Mouse (Mus musculus) c-Kit-positive CD71-negative TER-119-negative erythroid progenitor cells, embryonic 14.5 days (primary cell): ENCODE measurements around the gene Samd4b.
A peak's percentile ranks its signal among the peaks of the same experiment; 100 is the strongest.

ENCODE experiments used
- DNase-seq: peaks from one replicate; pipeline ENCODE4 v3.0.0-alpha.2; 2013; ENCODE audit warnings: low read depth

The Samd4b gene

DNA sequence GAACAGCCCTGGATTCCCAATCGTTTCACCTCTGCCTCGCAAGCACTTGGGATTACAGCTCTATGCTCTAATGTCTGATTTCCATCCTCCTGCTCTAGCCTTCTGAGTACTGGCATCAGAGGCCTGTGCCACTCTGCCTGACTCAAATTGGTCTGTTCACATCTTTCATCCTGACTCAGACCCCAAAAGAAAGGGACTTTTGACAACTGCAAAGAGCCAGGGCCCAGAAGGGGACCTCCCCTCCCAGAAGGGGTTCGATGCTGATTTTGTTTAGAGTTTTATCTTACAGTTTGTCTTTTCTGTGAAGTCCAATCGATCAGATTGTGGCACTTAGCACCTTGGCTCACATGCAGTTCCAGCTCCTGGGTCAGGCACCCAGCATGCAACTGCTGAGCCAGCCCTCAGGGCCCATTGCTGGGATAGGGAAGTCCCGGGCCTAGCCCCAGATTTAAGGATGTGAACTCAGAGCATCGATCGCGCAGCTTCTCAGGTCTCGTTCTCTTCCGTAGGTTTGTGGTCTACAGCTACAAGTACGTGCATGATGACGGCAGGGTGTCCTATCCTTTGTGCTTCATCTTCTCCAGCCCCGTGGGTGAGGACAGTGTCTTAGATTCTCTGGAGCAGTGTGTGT lies 153.5 kb downstream of the Samd4b start:
- no peak for DNase-seq

DNA sequence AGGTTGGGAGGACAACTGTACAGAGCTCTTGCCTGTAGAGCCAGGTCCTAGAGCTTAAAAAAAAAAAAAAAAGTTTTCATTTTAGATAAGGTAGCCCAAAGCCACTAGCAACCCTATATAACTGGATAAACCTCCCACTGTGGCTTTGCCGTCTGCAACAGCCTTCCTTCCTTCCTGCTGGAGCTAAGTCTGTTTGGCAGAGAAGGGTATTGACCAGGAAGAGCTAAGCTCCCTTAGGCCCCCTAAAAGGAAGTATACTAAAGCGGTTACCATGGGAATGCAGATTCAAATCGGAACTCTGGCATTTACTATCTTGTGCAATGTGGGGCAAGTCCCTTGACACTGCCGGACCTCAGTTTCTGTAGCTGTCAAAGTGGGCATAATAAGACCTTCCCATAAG lies 155.3 kb downstream of the Samd4b start:
- peak; percentile 49 for DNase-seq

DNA sequence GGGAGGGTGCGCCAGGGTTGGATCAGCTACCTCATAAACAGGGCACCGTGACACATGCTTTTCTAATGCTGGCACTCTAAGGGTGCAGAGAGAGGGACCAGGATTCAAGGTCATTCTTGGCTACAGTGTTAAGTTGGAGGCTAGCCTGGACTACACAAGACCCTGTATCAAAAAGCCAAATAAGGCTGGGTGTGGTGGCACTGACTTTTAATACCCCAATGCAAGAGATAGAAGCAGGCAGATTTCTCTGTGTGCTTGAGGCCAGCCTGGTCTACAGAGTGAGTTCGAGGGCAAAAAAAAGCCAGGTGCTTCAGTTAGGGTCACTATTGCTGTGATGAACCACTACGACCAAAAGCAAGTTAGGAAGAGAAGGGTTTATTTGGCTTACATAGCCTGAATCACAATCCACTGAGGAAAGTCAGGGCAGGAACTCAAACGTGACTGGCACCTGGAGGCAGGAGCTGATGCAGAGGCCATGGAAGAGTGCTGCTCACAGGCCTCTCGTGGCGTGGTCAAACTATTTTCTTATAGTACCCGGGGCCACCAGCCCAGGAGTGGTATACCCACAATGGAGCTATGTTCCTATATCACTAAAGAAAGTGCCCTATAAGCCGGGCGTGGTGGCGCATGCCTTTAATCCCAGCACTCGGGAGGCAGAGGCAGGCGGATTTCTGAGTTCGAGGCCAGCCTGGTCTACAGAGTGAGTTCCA lies 156.0 kb downstream of the Samd4b start:
- no peak for DNase-seq

DNA sequence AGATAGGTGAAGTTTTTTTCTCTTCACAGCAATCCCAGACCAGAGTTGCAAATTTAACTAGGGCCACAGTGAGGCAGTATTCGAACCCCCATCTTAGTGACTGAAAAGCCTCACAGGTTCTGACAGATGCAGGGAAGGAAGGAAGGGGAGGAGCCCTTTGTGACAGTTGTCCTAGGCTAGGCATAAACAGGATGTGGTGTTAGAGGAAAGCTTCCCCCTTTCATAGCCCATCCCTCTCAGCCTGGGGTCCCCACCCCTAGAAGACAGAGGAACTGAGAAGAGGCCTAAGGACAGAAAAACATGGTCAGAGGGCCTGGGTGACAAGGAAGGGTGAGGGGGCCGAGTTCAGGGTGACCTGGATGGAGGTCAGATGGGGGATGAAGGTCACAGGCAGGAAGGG lies 157.2 kb downstream of the Samd4b start:
- peak; percentile 64 for DNase-seq

DNA sequence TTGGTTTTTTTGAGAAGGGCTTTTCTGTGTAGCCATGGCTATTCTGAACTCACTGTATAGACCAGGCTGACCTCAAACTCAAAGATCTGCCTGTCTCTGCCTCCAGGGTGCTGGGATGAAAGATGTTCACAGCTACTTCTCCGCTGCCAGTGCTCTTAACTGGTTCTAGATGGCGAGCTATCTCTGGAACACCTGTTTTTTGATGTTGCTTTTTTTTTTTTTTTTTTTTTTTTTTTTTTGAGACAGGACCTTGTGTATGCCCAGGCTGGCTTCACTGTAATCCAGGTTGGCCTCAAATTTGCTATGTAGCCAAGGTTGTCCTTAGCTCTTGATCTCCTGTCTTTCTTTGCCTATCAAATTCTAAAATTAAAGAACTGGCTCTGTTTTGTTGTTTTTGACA lies 159.2 kb downstream of the Samd4b start:
- no peak for DNase-seq

DNA sequence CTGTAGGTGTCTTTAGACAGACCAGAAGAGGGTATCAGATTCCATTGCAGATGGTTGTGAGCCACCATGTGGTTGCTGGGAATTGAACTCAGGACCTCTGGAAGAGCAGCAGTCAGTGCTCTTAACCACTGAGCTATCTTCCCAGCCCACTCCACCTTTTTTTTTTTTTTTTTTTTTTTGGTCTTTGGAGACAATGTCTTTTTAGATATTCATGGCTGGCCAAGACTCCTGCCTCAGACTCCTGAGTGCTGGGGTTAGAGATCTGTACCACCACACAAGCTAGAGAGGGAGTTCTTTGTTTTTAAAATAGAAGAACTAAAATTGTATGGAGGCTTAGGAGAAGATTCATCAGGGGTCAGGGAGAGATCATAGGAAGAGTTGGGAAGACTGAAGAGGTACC lies 160.0 kb downstream of the Samd4b start:
- no peak for DNase-seq

DNA sequence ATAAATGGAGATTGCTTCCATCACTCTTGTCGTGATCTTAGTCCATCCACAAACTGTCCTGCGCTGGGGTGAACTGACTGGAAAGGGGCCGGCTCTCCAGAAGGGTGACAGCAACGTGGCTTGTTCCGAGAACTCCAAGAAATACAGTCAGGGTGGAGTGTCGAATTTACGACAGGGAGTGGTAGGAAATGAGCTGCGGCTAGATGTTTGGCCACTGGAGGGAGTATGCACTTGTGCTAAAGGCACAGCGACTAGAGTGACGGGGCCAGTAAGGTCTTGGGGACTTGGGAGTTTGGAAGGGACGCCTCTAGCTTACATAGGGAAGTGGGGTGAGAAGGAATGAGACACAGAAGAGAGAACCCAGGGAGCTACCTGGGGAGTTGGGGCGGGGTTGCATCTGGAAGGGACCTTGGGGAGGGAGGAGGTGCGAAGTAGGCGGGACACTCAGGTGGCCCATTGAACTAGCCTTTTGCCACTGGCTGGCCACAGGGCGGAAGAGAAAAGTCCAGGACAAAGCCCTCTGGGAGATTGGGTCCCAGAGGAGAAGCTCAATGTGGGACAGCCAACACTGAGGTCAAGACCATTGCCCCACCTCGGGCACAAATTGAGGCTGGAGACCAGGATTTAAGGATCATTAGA lies 160.9 kb downstream of the Samd4b start, which contains the start of gene Gmfg:
Gene Gmfg, plus strand, starts transcription at position 516 of the 639 bp plus-strand sequence.
- peak; percentile 82 for DNase-seq

DNA sequence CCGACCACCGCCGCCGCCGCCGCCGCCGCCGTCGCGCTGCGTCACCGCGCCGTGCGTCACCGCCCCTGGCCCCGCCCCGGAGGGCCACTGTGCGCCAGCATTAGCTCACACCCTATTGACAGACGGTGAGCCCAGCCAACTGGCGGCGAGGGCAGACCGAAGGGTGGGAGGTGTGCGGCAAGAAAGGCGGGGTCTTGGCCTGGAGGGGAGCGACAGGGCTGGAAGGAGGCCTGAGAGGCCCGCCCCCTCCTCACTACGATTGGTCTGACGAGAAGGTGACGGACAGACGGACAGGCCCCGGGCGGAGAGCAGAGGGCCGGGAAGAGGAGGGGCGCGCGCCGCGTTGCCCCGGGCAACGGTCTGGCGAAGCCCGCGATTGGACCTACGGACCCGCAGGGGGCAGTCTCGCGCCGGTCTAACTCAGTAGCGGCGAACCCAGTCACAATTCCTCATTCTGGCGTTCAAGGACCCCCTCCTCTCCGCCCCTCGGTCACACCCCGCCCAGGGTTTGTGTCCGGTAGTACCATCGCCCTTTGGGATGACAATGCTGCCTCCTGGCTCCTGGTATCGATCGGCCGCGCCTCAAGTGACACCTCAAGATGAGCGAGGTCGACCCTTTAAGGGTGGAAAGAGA lies 161.6 kb downstream of the Samd4b start:
- DNase-seq = peak; percentile 95

DNA sequence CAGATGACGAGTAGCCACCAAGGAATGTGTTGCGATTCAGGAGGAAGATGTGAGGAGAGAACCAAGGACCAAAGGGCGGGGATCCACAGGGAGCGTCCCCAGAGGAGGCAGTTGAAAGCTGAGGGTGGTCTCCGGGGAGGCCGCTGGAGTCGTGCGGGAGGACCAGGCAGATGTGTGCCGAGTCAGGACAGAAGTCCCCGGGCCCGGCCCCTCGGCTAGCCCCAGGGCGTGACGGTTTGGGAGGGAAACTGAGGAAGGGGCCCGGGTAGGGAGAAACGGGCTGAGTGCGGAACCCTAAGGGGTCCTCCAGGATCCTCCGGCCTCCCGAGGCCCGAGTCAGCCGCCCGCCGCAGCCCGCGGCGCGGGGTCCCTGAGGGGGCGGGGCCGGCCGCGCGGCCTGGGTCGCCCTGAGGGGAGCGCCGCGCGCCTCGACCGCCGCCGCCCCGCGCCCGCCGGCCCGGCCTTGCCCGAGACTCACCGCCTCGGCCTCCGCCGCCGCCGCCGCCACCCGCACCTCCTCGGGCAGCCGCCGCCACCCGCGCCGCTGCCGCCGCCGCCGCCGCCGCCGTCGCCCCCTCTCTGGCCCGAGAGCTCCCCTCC lies 162.2 kb downstream of the Samd4b start:
- DNase-seq = no peak

DNA sequence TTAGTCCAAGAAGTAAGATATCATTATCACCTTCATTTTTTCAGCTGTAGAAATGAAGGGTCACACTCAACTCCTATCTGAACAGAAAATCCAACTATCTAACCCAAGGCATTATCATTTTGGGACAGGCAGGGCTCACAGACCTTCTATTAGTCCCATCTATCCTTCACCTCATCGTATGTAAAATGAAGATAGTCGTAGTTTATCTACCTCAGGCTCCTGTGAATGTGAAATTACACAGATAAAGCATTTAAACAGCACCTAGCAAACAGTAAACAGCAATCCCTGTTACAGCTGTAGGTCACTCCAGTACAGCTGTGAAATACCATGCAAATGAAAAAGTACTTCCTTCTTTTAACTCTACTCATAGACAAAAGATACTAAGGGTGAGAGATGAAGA lies 165.7 kb downstream of the Samd4b start:
- no peak for DNase-seq

DNA sequence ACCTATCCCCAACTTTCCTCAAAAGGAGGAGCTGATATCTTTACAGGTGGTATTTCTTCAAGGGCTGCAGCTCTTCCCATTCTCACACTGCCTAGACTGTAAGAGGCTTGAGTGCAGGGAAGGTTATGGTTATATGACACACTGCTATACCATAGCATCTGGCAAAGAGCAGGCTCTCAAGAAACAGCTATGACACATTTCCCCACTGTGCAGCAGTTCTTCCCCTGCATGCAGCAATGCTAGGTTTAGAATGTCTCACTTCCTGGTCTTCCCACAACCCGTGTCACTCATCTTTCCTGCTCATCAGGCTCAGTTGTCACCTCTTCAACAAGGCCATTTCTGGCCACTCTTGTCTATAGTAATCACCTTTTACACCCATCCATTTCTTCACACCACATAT lies 167.4 kb downstream of the Samd4b start:
- DNase-seq = no peak

DNA sequence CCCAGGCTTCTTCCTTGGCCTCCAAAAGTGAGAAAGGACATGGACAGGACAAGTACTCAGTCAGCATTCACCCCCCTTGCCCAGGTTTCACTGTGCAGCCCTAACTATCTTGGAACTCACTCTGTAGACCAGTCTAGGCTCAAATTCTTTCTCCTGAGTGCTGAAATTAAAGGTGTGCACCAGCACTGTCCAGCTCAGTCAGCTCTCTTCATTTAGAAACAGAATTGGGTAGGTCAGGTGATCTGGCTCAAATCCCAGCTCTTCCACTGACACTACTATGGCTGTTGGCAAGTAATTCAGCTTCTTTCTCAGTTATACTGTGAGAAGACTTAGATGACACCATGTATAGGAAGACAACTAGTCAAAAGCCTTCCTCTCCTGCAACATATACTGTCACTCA lies 170.2 kb downstream of the Samd4b start:
- DNase-seq = no peak

DNA sequence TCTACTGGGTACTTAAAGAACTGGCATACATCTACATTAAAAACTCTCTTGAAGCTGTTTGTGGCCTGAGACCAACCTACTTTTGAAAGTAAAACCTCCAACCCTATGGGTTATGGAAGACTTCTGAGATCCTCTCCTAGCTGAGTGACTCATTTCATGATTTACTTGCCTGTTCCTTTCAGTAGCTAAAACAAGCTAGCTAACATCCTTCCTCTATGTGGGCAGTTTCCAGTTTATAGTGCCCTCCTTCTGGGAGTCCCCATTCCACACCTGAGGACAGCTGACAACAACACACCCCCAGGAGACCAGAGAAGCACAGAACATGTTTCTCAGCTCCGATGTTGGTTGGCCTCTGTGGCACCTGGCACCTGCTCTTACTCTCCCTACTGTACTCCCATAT lies 174.9 kb downstream of the Samd4b start:
- no peak for DNase-seq

DNA sequence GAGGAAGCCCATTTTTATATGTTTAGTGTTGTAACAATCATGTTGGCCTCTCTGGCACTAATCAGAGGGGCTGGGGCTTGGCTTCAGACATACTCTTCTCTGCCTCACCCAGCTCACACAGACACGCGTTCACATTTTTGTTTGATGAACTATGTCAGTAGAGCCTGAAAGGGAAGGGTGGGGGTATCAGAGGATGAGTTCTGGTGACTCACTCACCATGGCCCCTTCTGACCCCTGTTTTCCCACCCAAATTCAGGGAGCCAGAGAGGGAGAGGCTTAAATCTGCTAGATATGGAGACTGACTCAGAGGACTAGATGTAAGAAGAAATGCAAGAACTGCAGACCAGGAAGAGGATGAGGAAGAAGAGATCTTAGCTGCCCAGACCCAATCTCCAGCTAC lies 178.5 kb downstream of the Samd4b start:
- DNase-seq = no peak

DNA sequence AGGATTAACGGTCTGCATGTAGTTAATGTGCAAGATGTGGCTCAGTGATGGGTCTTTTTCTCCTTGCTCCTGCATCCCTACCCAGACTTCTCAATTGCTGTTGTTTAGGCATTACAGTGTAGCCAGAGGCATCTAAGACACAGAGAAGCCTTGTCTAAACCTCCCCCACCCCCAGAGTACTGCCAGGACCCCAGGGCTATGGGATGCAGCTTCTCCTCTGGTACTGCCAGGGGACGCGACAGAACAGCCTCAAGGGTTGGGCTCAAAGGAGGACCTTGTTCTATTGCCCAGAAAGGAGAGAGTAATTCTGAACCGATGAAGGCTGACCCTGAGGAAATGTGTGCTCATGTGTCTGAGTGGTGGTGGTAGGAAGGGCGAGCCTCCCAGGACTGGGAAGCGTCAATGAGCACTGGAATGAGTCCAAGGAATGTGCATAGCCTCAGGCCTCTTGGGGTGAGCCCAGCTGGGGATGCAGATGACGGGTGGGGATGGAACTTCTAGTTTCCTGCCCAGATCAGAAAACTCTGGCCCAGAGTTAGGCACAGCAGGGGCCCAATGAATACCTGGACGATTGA lies 179.8 kb downstream of the Samd4b start:
- DNase-seq = no peak

DNA sequence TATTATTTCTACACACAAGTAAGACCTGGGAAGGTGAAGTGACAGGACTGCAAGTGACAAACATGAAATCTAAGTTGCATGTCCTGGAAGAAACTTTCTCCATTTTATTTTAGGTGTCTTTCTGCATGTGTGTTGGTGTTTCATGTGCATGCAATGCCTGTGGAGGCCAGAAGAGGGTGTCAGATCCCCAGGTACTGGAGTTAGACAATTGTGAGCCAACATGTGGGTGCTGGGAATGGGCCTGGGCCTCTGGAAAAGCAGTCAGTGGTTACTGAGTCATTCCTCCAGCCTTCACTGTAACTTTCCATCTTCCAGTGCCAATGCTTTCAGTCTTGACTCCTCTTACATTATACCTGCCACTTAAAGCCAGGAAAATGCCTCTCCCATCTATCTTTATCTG lies 180.6 kb downstream of the Samd4b start:
- no peak for DNase-seq

DNA sequence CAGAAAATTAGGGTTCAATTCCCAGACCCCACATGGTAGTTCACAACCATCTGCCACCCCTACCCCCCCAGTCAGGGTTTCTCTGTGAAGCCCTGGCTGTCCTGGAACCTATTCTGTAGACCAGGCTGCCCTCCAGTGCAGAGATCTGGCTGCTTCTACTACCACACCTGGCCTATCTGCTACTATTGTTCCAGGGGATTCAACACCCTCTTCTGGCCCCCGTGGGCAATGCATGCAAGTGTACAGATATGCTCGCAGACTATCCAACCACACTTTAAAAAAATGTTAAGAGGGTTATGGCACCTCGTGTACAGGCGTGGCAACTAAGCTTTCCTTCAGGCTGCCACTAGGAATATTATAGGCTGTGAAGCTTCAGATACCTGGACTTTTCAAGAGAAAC lies 185.1 kb downstream of the Samd4b start:
- DNase-seq = no peak

DNA sequence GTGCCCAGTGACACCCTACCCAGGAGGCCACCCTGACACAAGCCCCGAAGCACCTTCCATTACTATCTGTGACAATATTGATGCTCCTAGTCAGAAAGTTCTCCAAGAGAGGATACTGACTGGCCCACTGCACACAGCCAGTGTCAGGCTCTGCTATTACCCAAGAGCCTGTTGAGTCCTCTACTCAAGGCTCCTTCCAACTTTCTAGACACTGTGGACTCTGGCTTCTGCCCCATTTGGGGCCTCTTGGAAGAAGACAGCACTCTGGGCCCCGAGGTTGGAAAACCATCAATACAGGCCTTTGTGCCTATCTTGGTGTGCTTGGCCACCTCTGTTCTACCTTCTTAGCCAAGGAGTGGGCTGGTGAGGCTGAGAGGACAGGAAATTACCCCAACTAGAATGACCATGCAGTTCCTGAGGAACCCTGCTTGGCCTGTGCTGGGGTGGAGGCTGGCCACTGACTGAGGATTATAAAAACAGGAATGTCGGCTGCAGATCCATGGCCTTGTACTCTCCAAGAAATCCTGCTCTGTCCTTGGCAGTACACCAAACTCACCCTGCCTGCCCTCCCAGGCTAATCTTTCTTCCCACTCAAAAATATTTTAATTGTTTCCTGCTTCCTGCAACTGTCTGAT lies 187.0 kb downstream of the Samd4b start:
- no peak for DNase-seq

DNA sequence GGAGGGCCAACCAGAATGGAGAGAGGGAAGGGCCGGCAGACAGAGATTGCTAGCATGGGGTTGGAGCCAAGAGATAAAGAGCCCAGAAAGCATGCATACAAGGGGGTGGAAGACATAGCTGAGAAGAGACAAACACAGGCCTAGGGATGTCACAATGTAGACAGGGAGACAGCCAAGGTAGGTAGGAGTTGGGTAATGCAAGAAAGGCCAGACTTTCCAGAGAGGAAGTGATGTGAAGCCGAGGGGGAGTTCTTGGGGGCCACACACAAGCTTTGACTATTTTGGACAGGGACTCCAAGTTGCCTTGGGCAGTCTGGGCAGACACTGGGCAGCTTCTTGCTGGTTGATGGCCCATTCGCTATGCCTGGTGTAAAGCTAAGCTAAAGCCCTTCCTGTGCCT lies 196.0 kb downstream of the Samd4b start:
- no peak for DNase-seq

DNA sequence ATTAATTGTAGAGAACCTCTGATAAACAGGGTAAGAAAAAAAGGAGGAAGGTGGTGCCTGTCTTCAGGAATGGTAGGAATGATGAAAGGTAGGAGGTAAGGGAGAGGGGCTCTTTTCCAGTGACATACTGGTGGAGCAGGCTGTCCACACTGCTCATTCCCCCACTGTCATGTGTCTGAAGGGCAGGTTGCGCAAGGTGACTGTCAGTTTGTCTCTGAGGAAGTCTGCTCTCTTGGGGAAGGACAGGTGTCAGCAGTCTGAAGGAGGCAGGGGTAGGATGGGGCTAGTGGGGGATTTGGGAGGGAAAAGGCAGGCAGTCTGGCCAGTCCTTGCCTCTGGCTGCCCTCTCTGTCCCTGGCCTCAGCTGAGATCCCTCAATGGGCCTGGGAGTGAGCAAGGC lies 196.9 kb downstream of the Samd4b start:
- no peak for DNase-seq

DNA sequence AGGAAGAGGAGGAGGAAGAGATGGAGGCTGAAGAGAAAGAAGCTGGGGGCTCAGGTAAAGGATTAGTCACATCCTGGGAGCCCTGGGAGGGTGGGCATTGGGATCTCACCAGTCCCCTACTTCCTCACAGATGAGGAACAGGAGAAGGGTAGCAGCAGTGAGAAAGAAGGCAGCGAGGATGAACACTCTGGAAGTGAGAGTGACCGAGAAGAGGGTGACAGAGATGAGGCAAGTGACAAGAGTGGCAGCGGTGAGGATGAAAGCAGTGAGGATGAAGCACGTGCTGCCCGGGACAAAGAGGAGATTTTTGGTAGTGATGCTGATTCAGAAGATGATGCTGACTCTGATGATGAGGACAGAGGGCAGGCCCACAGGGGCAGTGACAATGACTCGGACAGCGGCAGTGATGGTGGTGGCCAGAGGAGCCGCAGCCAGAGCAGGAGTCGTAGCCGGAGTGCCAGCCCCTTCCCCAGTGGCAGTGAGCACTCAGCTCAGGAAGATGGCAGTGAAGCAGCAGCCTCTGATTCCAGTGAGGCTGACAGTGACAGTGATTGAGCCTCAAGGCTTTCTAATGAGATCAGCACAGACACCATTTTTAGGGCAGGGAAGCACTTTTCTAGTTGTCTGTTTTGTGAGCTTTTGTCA lies 199.1 kb downstream of the Samd4b start:
- no peak for DNase-seq
